Mouse (Mus musculus) CH12.LX (cell line): ENCODE measurements around the gene Speg. TPM values are rescaled to one million over a fixed set of nuclear protein-coding genes. Genes with fewer than 3 reads are reported as not detected.

Source experiments
- DNase-seq: peaks from one replicate; pipeline ENCODE4 v3.0.0-alpha.2; 2013; ENCODE audit errors: extremely low read depth
- H3K27ac ChIP-seq: 2 replicates; pipeline ENCODE4 v1.5.1; 2012; ENCODE audit warnings: low read depth, mild to moderate bottlenecking, control low read depth, moderate library complexity; ENCODE audit not compliant: insufficient read depth
- H3K27me3 ChIP-seq: replicated peaks from 2 replicates; pipeline ENCODE3; 2012; ENCODE audit warnings: inconsistent platforms
- H3K36me3 ChIP-seq, 2 experiments: replicated peaks in 1 of 2; 2 replicates each; pipeline versions ENCODE3 to v1.6.1; 2012; ENCODE audit warnings: inconsistent platforms in 1 of 2, low read length in 1 of 2, mild to moderate bottlenecking in 1 of 2, mixed read lengths in 1 of 2, moderate library complexity in 1 of 2; ENCODE audit not compliant: control insufficient read depth in 1 of 2, insufficient read depth in 1 of 2
- H3K4me1 ChIP-seq, 2 experiments: 2 replicates each; pipeline ENCODE4 v1.6.1; 2012; ENCODE audit warnings: inconsistent platforms in 1 of 2, moderate library complexity in 1 of 2; ENCODE audit not compliant: insufficient read depth in 2 of 2, control insufficient read depth in 1 of 2
- H3K4me2 ChIP-seq: 2 replicates; pipeline ENCODE4 v1.6.1; 2012; ENCODE audit warnings: low read depth, mild to moderate bottlenecking, control low read depth; ENCODE audit not compliant: poor library complexity, insufficient read depth, severe bottlenecking
- H3K4me3 ChIP-seq, 3 experiments: fragments of 150-350 bp in 1 of 3; sonication (generic) in 1 of 3; replicated peaks in 1 of 3; 2 replicates each; pipeline versions ENCODE3 to v1.5.1; 2011 to 2012; ENCODE audit warnings: low read depth in 2 of 3, low read length in 2 of 3, mild to moderate bottlenecking in 2 of 3, moderate library complexity in 2 of 3, control low read depth in 1 of 3, improper control_type of control experiment in 1 of 3, inconsistent platforms in 1 of 3, mixed read lengths in 1 of 3; ENCODE audit not compliant: poor library complexity in 1 of 3
- H3K79me2 ChIP-seq: replicated peaks from 2 replicates; pipeline ENCODE4 v1.6.1; 2012; ENCODE audit warnings: mild to moderate bottlenecking, moderate library complexity; ENCODE audit not compliant: control insufficient read depth, poor library complexity, insufficient read depth, severe bottlenecking; ENCODE audit errors: extremely low read depth
- H3K9ac ChIP-seq: 2 replicates; pipeline ENCODE4 v1.6.1; 2012; ENCODE audit warnings: low read depth, mild to moderate bottlenecking, control low read depth, moderate library complexity; ENCODE audit not compliant: insufficient read depth
- H3K9me3 ChIP-seq: replicated peaks from 2 replicates; pipeline ENCODE3; 2012; ENCODE audit warnings: low read length, inconsistent platforms, mixed read lengths
- BHLHE40 ChIP-seq: IDR thresholded peaks from 2 replicates; pipeline ENCODE4 v1.6.1; 2011; ENCODE audit warnings: mild to moderate bottlenecking, low read depth, low read length, improper control_type of control experiment
- CHD1 ChIP-seq: IDR thresholded peaks from 2 replicates; pipeline ENCODE4 v1.6.1; 2012; ENCODE audit warnings: low read depth, low read length, improper control_type of control experiment, inconsistent platforms
- CHD2 ChIP-seq: IDR thresholded peaks from 2 replicates; pipeline ENCODE4 v1.6.1; 2011; ENCODE audit warnings: low read length, improper control_type of control experiment
- CTCF ChIP-seq, 2 experiments: IDR thresholded peaks in 1 of 2; conservative IDR thresholded peaks in 1 of 2; 2 replicates each; pipeline ENCODE4 v1.5.1; 2011 to 2012; ENCODE audit warnings: low read depth in 2 of 2, low read length in 2 of 2, improper control_type of control experiment in 1 of 2, inconsistent platforms in 1 of 2, mild to moderate bottlenecking in 1 of 2, moderate library complexity in 1 of 2
- E2F4 ChIP-seq: IDR thresholded peaks from 2 replicates; pipeline ENCODE4 v1.6.1; 2011; ENCODE audit warnings: low read depth, low read length, improper control_type of control experiment; ENCODE audit not compliant: insufficient replicate concordance
- ELF1 ChIP-seq: IDR thresholded peaks from 2 replicates; pipeline ENCODE4 v1.6.1; 2014; ENCODE audit warnings: low read depth, mild to moderate bottlenecking, inconsistent platforms, low read length, improper control_type of control experiment
- EP300 ChIP-seq: IDR thresholded peaks from 2 replicates; pipeline ENCODE4 v1.6.1; 2011; ENCODE audit warnings: low read length, improper control_type of control experiment
- ETS1 ChIP-seq: conservative IDR thresholded peaks from 2 replicates; pipeline ENCODE4 v1.6.1; 2012; ENCODE audit warnings: low read depth, mild to moderate bottlenecking, inconsistent platforms, low read length, improper control_type of control experiment, moderate library complexity
- HCFC1 ChIP-seq: IDR thresholded peaks from 2 replicates; pipeline ENCODE4 v1.6.1; 2012; ENCODE audit warnings: low read depth, mild to moderate bottlenecking, inconsistent platforms, low read length, improper control_type of control experiment
- IRF4 ChIP-seq: IDR thresholded peaks from 2 replicates; pipeline ENCODE4 v1.6.1; 2014; ENCODE audit warnings: low read depth, mild to moderate bottlenecking, inconsistent platforms, low read length, improper control_type of control experiment
- KAT2A ChIP-seq: IDR thresholded peaks from 2 replicates; pipeline ENCODE4 v1.6.1; 2012; ENCODE audit warnings: low read length, improper control_type of control experiment, inconsistent platforms; ENCODE audit not compliant: insufficient replicate concordance
- MAFK ChIP-seq: IDR thresholded peaks from 2 replicates; pipeline ENCODE4 v1.6.1; 2011; ENCODE audit warnings: low read length, improper control_type of control experiment; ENCODE audit not compliant: insufficient replicate concordance
- MAX ChIP-seq: IDR thresholded peaks from 2 replicates; pipeline ENCODE4 v1.6.1; 2011; ENCODE audit warnings: low read length, improper control_type of control experiment
- MEF2A ChIP-seq: IDR thresholded peaks from 2 replicates; pipeline ENCODE4 v1.6.1; 2014; ENCODE audit warnings: low read depth, mild to moderate bottlenecking, inconsistent platforms, low read length, improper control_type of control experiment, borderline replicate concordance
- MYC ChIP-seq: IDR thresholded peaks from 2 replicates; pipeline ENCODE4 v1.6.1; 2011; ENCODE audit warnings: low read depth, mild to moderate bottlenecking, improper control_type of control experiment, low read length
- NELFE ChIP-seq: IDR thresholded peaks from 2 replicates; pipeline ENCODE4 v1.6.1; 2011; ENCODE audit warnings: low read depth, low read length, improper control_type of control experiment
- NRF1 ChIP-seq: IDR thresholded peaks from 2 replicates; pipeline ENCODE4 v1.6.1; 2014; ENCODE audit warnings: low read depth, mild to moderate bottlenecking, inconsistent platforms, low read length, improper control_type of control experiment, moderate library complexity
- PAX5 ChIP-seq: IDR thresholded peaks from 2 replicates; pipeline ENCODE4 v1.6.1; 2012; ENCODE audit warnings: low read length, inconsistent platforms, mixed read lengths
- POLR2A ChIP-seq: IDR thresholded peaks from 2 replicates; pipeline ENCODE4 v1.6.1; 2011; ENCODE audit warnings: low read depth, mild to moderate bottlenecking, improper control_type of control experiment, low read length
- POLR2AphosphoS2 ChIP-seq: IDR thresholded peaks from 2 replicates; pipeline ENCODE4 v1.6.1; 2011; ENCODE audit warnings: low read depth, low read length, improper control_type of control experiment
- RCOR1 ChIP-seq: conservative IDR thresholded peaks from 2 replicates; pipeline ENCODE4 v1.6.1; 2012; ENCODE audit warnings: low read depth, mild to moderate bottlenecking, inconsistent platforms, low read length, improper control_type of control experiment
- SMC3 ChIP-seq: IDR thresholded peaks from 2 replicates; pipeline ENCODE4 v1.6.1; 2011; ENCODE audit warnings: low read depth, low read length, improper control_type of control experiment
- TBP ChIP-seq: conservative IDR thresholded peaks from 2 replicates; pipeline ENCODE4 v1.6.1; 2011; ENCODE audit warnings: low read depth, low read length, improper control_type of control experiment
- UBTF ChIP-seq: IDR thresholded peaks from 2 replicates; pipeline ENCODE4 v1.6.1; 2012; ENCODE audit warnings: low read depth, mild to moderate bottlenecking, inconsistent platforms, low read length, improper control_type of control experiment, moderate library complexity
- ZC3H11A ChIP-seq: IDR thresholded peaks from 2 replicates; pipeline ENCODE4 v1.6.1; 2012; ENCODE audit warnings: low read depth, mild to moderate bottlenecking, inconsistent platforms, low read length, improper control_type of control experiment
- ZKSCAN1 ChIP-seq: IDR thresholded peaks from 2 replicates; pipeline ENCODE4 v1.6.1; 2012; ENCODE audit warnings: low read depth, inconsistent platforms, low read length, improper control_type of control experiment, borderline replicate concordance
- ZMIZ1 ChIP-seq: IDR thresholded peaks from 2 replicates; pipeline ENCODE4 v1.6.1; 2012; ENCODE audit warnings: low read depth, mild to moderate bottlenecking, inconsistent platforms, low read length, improper control_type of control experiment
- dilution Hi-C: fragments of 300-500 bp; cut with MboI; formaldehyde crosslinking; loops from 2 replicates; pipeline ENCODE4 v1.14.3; 2020; ENCODE audit warnings: low sequenced_read_pairs; ENCODE audit not compliant: extremely low pct_unique_long_range_greater_than_20kb, extremely low pct_ligation_motif_present
- in situ Hi-C: fragments of 300-500 bp; cut with MboI; formaldehyde crosslinking; loops from 3 replicates; pipeline ENCODE4 v1.14.3; 2019; ENCODE audit warnings: low sequenced_read_pairs, low pct_ligation_motif_present, low pct_unique_long_range_greater_than_20kb, mixed read lengths
- polyA plus RNA-seq: library from polyadenylated mRNA; unstranded; fragments of >175 nt; gene quantifications from 2 replicates; pipeline ENCODE4 v1.2.1, GENCODE M21; 2012; ENCODE audit warnings: low read depth; ENCODE audit not compliant: insufficient read length
- total RNA-seq, 2 experiments: library from RNA; depleted of rRNA; stranded (reverse); fragments of 300-350 nt in 1 of 2; fragments of >200 nt in 1 of 2; gene quantifications; 2 replicates each; pipeline ENCODE4 v1.2.3; 2012 to 2014

Speg gene
- total and polyA plus RNA-seq, 3 experiments: 13.1 to 30.7 (median 18.8) TPM

GRCm38 (mm10) chr1:75385142-75385730 is 10.1 kb downstream of the Speg start:
- in situ Hi-C loops (no loop called here), dilution Hi-C loops (no loop called here)
- no peaks in the 10 kb centered on the region for H3K27me3 ChIP-seq
- peaks cover 0 to 20% of the 10 kb centered on the region in 2 experiments; a peak in 2 of 4 replicates for H3K4me1 ChIP-seq
- no peak for TF ChIP-seq ZC3H11A
- TF ChIP-seq ETS1: no peak
- no peak for TF ChIP-seq UBTF
- no peak for DNase-seq
- no peak overlapping the region for H3K4me2 ChIP-seq
- H3K27ac ChIP-seq: no peak overlapping the region
- no peaks in the 10 kb centered on the region for H3K79me2 ChIP-seq
- H3K9ac ChIP-seq: no peak overlapping the region
- H3K4me3 ChIP-seq: no peak overlapping the region
- peaks cover 7 to 60% of the 10 kb centered on the region in 2 experiments for H3K36me3 ChIP-seq
- peaks cover 10% of the 10 kb centered on the region for H3K9me3 ChIP-seq

GRCm38 (mm10) chr1:75386149-75386548 is 11.1 kb downstream of the Speg start:
- H3K4me2 ChIP-seq: no peak overlapping the region
- in situ Hi-C loops: no loop called here

GRCm38 (mm10) chr1:75387469-75387928 is 12.4 kb downstream of the Speg start:
- Histone ChIP-seq H3K27ac (no peak overlapping the region), H3K9ac (no peak overlapping the region), H3K4me2 (no peak overlapping the region)
- in situ Hi-C loops: no loop called here
- TF ChIP-seq ETS1 (no peak), NELFE (no peak), POLR2A (no peak), IRF4 (no peak), EP300 (no peak), CHD1 (no peak), MAFK (no peak), MYC (no peak), ELF1 (no peak), E2F4 (no peak), ZKSCAN1 (no peak), KAT2A (no peak), UBTF (no peak), BHLHE40 (no peak), MEF2A (no peak), POLR2AphosphoS2 (no peak), TBP (no peak), HCFC1 (no peak), PAX5 (no peak)
- TF ChIP-seq, all 38 proteins: peak for 0
- DNase-seq: no peak
- peaks cover 0 to 5% of the 10 kb centered on the region in 2 experiments; a peak in 2 of 4 replicates for H3K4me1 ChIP-seq
- H3K79me2 ChIP-seq: no peaks in the 10 kb centered on the region
- dilution Hi-C loops: no loop called here
- H3K9me3 ChIP-seq: peaks cover 10% of the 10 kb centered on the region
- H3K4me3 ChIP-seq: no peak overlapping the region
- H3K27me3 ChIP-seq: no peaks in the 10 kb centered on the region
- H3K36me3 ChIP-seq: peaks cover 7 to 76% of the 10 kb centered on the region in 2 experiments

More at GRCm38 (mm10) chr1:75386149-75386548, 11.1 kb downstream of the Speg start:
- H3K27me3 ChIP-seq: no peaks in the 10 kb centered on the region
- dilution Hi-C loops: no loop called here
- H3K9me3 ChIP-seq: peaks cover 10% of the 10 kb centered on the region
- no peaks in the 10 kb centered on the region for H3K79me2 ChIP-seq
- H3K27ac ChIP-seq: no peak overlapping the region
- no peak overlapping the region for H3K9ac ChIP-seq
- peaks cover 7 to 67% of the 10 kb centered on the region in 2 experiments for H3K36me3 ChIP-seq
- TF ChIP-seq ZKSCAN1 (no peak), MAX (no peak), MEF2A (no peak), RCOR1 (no peak), POLR2A (no peak), SMC3 (no peak), ETS1 (no peak), CTCF (conservative IDR thresholded peaks at IDR 0.05 in 1 of 2, IDR thresholded peaks at IDR 0.05 in 1 of 2; ENCODE audit: low read depth in 2 of 2, low read length in 2 of 2) (no peak), CHD2 (no peak), ZMIZ1 (no peak), MYC (no peak), CHD1 (no peak), E2F4 (no peak), NRF1 (no peak)
- no peak overlapping the region for H3K4me3 ChIP-seq
- H3K4me1 ChIP-seq: peaks cover 0 to 13% of the 10 kb centered on the region in 2 experiments; a peak in 2 of 4 replicates
- DNase-seq: no peak
